Mouse (Mus musculus) hindlimb bud, embryonic 11.5 days (tissue): ENCODE results near the gene Zfand6.

Experiments
- DNase-seq: peaks from one replicate; pipeline ENCODE4 v3.0.0-alpha.2; 2012; ENCODE audit warnings: low read depth, low spot score; ENCODE audit errors: extremely low spot score

The Zfand6 gene

GRCm38 (mm10) chr7:84651303-84651986 is 38.3 kb downstream of the Zfand6 start:
- no peak for DNase-seq

DNA sequence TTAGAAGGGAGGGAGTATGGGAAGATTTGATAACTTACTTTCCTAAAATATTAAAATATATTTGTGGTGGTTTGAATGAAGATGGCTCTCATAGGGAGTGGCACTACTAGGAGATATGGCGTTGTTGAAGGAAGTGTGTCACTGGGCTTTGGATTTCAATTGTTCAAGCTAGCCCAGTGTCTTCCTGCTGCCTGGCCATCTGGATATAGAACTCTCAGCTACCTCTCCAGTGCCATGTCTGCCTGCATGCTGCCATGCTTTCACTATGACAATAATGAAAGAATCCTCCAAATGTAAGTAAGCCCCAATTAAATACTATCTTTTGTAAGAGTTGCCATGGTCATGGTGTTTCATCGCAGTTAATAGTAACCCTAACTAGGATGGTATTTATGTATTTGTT is 40.7 kb downstream of the Zfand6 start:
- no peak for DNase-seq

DNA sequence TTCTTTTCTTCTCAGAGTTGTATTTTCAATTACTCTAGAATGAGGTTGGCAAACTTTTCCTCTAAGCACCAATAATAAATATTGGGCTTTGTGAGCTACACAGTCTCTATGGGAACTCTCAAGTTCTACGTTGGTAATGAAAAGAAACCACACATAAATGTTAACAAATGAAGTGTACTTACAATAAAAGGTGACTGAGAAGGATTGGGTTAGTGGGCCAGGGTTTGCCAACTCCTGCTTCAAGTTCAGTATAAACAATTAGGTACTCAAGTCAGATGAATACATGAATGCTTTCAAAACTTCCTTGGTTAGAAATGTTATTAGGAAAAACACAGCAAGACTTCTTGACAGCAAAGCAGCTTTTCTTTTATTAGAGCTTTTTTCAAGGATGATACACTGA is 43.5 kb downstream of the Zfand6 start:
- DNase-seq: no peak

DNA sequence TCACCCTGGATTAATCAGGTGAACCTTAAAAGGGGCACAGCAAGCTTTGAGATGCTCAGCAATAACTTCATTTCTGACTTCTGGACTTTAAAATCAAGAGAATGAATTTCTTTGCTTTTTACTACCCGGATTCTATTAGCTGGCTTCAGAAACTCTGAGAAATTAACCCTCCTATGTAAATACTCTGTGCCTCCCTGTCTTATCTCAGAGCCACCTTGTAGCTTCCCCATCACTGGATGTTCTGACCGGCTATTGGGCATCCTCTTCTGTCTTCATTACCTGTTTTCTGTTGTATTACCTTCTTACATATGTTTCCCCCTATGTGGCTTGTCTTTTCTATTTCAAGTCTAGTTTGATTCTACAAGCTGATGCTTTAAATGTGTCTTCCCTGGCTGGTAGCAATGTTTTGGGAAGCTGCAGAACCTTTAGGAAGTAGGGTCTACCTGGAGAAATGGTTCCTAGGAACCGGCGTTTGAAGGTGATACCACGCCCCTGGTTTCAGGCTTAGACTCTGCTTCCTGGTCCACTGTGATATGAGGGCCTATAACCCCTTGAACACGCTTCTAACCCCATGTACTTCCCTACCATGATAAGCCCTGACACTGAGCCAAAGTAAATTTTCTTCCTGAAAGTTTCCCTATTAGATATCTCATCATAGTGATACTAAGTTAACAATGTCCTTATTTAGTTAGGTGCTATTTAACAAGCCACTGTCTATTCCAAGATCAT is 46.3 kb downstream of the Zfand6 start:
- DNase-seq: no peak

GRCm38 (mm10) chr7:84642159-84642928 is 47.4 kb downstream of the Zfand6 start:
- DNase-seq: no peak

DNA sequence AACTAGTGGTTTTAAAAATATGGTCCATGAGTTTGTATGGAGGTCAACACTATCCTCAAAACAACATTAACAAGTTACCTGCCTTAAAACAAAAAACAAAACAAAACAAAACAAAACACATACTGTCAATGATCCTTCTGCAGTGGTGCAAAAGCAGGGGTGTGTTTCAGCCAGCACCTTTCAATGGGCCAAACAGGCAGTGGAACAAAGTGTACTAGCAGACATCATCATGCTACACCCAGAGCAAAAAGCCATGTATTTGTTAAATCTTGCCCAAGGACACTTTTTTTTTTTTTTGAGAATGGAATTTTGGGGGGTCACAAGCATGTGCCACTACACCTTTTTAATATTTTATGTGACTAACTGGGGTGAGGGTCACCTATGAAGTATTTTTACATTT is 52.8 kb downstream of the Zfand6 start:
- DNase-seq: no peak

- no peak for DNase-seq
Measured at GRCm38 (mm10) chr7:84631878-84632277, 57.9 kb downstream of the Zfand6 start.

DNA sequence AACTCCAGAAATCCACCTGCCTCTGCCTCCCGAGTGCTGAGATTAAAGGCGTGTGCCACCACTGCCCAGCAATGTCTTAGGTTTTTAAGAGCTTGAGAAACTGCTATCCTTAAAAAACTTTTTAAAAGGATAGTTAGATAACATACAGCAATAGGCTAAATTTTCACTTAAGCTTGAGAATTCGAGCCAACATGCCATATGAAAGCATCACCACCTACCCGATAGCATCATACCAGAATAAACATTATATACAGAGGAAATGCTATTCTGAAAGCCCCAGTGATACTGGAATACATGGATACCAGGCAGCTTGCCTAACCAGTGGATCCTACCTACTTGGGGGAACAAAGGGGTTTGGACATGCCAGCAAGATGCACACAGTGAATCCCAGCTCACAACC is 66.0 kb downstream of the Zfand6 start:
- no peak for DNase-seq

DNA sequence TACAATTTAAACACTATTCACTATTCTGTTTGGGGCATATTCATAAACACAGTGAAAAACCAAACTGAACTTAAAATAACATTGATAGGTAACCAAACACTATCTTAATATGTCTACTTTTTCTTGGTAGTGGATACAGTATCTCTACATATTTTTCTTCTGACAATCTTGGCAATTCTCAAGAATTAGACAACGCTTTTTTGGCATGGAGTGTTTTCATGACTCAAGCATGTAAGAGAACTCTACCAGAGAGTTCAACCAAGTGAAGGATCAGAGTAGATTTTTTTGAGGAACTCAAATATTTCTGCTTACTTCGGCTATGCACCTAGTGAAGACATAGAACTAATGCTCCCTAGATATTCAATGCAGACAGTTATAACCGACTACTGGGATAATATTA is 68.8 kb downstream of the Zfand6 start:
- DNase-seq: no peak

GRCm38 (mm10) chr7:84618951-84619350 is 70.8 kb downstream of the Zfand6 start:
- DNase-seq: no peak

DNA sequence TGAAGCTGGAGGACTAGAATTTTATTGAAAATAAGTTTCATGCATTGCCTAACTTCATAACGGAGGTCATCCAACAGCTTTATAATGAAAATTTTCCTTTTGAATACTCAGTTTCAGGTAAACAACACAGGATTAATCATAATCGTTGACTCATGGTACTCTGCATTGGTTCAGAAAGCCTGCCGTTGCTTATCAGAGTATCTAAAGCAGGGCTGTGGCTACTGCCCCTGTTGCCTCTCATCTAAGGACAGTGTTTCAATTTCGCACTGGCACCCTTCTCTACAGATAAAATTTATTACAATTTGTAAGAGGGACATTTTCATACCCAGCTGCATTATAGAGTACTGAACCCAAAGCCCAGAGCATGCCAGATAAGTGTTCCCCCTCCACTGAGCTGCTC is 77.3 kb downstream of the Zfand6 start:
- no peak for DNase-seq

DNA sequence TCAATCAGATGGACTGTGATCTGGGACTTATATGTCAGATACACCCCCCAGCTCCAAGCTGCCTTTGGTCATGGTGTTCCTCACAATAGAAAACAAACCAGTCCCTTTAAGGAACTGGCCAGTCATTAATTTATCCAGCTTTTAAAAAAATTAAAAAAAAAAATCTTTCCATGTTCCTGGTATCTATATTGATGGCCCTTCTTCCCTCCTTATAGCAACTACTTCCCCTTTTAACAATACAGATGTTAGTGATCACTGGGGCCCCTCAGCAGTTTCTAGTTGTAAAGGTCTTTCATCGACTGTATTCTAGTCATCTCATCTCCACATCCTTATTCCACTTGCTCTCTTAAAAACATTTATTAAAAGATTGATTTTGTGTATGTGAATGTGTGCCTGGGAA is 78.2 kb downstream of the Zfand6 start:
- no peak for DNase-seq

DNA sequence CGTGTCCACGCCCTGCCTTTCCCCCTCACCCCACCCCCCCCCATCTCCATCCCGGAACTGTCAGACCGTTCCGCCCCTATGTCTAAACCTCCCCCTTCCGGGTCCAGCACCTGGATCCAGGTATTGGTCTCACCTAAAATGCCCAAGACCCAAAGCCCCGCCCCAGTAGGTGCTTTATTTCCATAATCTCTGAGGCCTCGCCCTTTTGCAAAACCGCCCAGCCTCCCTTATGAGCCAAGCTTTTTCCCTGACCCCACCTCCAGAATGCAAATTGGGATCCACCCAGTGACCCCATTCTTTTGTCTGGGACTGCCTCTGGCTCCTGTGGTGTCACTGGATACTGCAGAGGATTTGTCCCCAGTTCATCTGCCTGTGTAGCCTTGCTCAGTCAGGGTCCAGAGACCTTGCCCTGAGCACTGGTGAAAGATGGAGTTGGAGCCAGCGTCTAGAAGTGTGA is 83.4 kb downstream of the Zfand6 start, which contains the start of gene Fah:
Fah (minus strand) TSS at position 430 of the 457 bp plus-strand sequence.
- DNase-seq: no peak

- DNase-seq: no peak
Measured at GRCm38 (mm10) chr7:84605704-84606292, 84.0 kb downstream of the Zfand6 start.

DNA sequence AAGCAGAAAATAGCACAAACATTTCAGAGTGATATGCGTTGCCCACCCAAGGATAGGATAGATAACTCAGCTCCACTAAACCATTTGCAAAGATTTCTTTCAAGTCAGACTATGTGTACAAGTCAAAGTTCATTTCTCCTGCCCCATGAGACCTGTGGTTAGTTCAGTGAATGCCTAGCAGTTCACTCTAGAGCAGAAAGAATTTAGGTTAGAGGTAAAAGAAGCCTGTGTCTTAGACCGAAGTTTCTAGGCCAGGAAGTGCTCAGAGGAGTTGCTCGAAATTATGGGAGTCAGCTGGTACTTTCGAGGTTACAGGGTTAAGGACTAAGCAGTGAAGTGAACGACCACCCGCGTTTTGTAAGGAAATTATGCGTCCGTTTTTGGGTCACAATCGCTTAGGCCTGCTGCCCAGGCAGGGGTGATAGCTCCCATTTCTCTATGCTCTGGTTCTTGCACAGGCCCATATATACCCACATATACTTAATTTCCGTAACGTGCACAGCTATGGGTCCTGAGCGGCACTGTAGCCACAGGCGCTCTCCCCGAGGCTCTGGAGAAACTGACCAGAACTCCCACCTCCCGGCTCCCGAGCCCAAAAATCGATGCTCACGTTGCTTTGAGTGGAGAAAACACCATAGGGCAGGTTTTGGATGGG is 84.6 kb downstream of the Zfand6 start:
- DNase-seq: no peak

GRCm38 (mm10) chr7:84604501-84604900 is 85.3 kb downstream of the Zfand6 start:
- DNase-seq: no peak

- no peak for DNase-seq
Measured at GRCm38 (mm10) chr7:84601331-84601730, 88.4 kb downstream of the Zfand6 start.

GRCm38 (mm10) chr7:84600631-84601030 is 89.1 kb downstream of the Zfand6 start:
- DNase-seq: no peak

GRCm38 (mm10) chr7:84596633-84597032 is 93.1 kb downstream of the Zfand6 start:
- DNase-seq: no peak

DNA sequence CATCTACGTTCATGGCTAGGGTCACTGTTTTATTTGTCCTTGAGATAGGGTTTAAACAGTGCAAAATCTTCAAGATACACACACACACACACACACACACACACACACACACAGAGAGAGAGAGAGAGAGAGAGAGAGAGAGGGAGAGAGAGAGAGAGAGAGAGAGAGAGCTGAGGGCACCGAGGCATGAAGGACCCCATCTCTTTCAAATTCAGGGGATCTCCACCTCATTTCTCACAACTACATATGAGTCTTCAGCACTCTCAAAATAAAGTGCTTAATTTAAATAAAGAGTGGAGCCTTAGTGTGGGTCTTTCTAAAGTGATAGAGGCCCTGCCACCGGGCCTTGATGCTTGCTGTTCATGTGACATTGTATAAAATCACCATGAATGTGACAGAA is 93.8 kb downstream of the Zfand6 start:
- DNase-seq: no peak

DNA sequence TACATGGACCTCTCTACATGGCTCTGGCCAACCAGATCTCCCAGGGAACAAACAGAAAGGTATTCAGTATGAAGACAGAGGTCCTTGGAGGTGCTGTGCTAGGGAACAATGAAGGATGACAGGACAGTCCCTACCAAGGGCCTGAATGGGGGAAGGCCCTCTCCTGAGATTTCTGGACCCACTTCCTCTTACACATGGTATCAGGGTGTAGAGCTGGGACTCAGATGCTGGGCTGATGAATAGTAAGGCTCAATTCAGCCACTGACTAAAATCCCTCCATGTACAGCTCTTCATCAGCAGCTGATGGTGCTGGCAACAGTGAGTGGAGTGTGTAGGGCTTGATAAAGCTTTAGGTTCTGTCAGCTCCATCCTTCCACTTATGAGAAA is 94.8 kb downstream of the Zfand6 start:
- no peak for DNase-seq
